Mouse (Mus musculus): ENCODE measurements at regions not wholly inside any gene's neighbourhood (a gene's known extent, or its start where the extent isn't known, plus 50 kb on each side); places are given as distances from the start of the nearest gene placed in this dataset.
"Not testable (repeated sequence)": the region's sequence is repeated elsewhere in the genome, so short reads cannot be mapped to it uniquely, and the experiment has no call there.

GRCm38 (mm10) chrX:33416321-33416720 lies 103.1 kb downstream of the Btbd35f12 start:
- DNase-seq (ENCODE audit: low spot score in 2 of 2): peak in 1 of 2 experiments; percentile 1
- intact Hi-C loops (cut with DNase I): not testable (repeated sequence)
